Mouse (Mus musculus): ENCODE results near the gene Cabp1. TPM values are rescaled to one million over a fixed set of nuclear protein-coding genes. Genes with fewer than 3 reads are reported as not detected.

Gene Cabp1
- polyA plus RNA-seq, 1 experiment = not detected

GRCm38 (mm10) chr5:115156933-115157589 lies 37.1 kb downstream of the Cabp1 start:
- Histone ChIP-seq H3K4me1 (ENCODE audit: control insufficient read depth, insufficient read depth, low read length) (peaks cover 10% of the 10 kb centered on the region), H3K4me3 (replicated peaks; ENCODE audit: control insufficient read depth, low read depth, low read length) (peak overlapping the region; percentile 71), H3K27ac (ENCODE audit: control insufficient read depth, insufficient read depth, low read depth, low read length, poor library complexity) (peak overlapping the region; percentile 17)
- WGBS = under 1% methylated on average over 26 of the region's 26 CpGs
- TF ChIP-seq POLR2A (IDR thresholded peaks at IDR 0.05; ENCODE audit: borderline replicate concordance, control insufficient read depth, low read depth, low read length) = no peak
- TF ChIP-seq CTCF (IDR thresholded peaks at IDR 0.05; ENCODE audit: control insufficient read depth, insufficient read depth, low read length) = no peak

- H3K4me3 ChIP-seq (replicated peaks; ENCODE audit: control insufficient read depth, low read depth, low read length) = peak overlapping the region; percentile 40
- no peak for TF ChIP-seq POLR2A (IDR thresholded peaks at IDR 0.05; ENCODE audit: borderline replicate concordance, control insufficient read depth, low read depth, low read length)
- TF ChIP-seq CTCF (IDR thresholded peaks at IDR 0.05; ENCODE audit: control insufficient read depth, insufficient read depth, low read length) = no peak
- WGBS = 4% methylated on average over 7 of the region's 7 CpGs
- peaks cover 12% of the 10 kb centered on the region for H3K4me1 ChIP-seq (ENCODE audit: control insufficient read depth, insufficient read depth, low read length)
- peak overlapping the region; percentile 43; the same call in 1 of the 2 replicates for H3K27ac ChIP-seq (ENCODE audit: control insufficient read depth, insufficient read depth, low read depth, low read length, poor library complexity)
Measured at GRCm38 (mm10) chr5:115156401-115156800, 37.8 kb downstream of the Cabp1 start.

- peaks cover 12% of the 10 kb centered on the region for H3K4me1 ChIP-seq (ENCODE audit: control insufficient read depth, insufficient read depth, low read length)
- H3K4me3 ChIP-seq (replicated peaks; ENCODE audit: control insufficient read depth, low read depth, low read length) = peak overlapping the region; percentile 60
- no peak for TF ChIP-seq POLR2A (IDR thresholded peaks at IDR 0.05; ENCODE audit: borderline replicate concordance, control insufficient read depth, low read depth, low read length)
- TF ChIP-seq CTCF (IDR thresholded peaks at IDR 0.05; ENCODE audit: control insufficient read depth, insufficient read depth, low read length) = no peak
- WGBS = 3% methylated on average over 5 of the region's 5 CpGs
- H3K27ac ChIP-seq (ENCODE audit: control insufficient read depth, insufficient read depth, low read depth, low read length, poor library complexity) = peak overlapping the region; percentile 90; the same call in 1 of the 2 replicates
Measured at GRCm38 (mm10) chr5:115155831-115156230, 38.4 kb downstream of the Cabp1 start.

GRCm38 (mm10) chr5:115155156-115155631 lies 39.0 kb downstream of the Cabp1 start:
- peak overlapping the region; percentile 60 for H3K4me3 ChIP-seq (replicated peaks; ENCODE audit: control insufficient read depth, low read depth, low read length)
- H3K4me1 ChIP-seq (ENCODE audit: control insufficient read depth, insufficient read depth, low read length) = peaks cover 13% of the 10 kb centered on the region
- 4% methylated on average over 13 of the region's 13 CpGs for WGBS
- no peak for TF ChIP-seq POLR2A (IDR thresholded peaks at IDR 0.05; ENCODE audit: borderline replicate concordance, control insufficient read depth, low read depth, low read length)
- no peak for TF ChIP-seq CTCF (IDR thresholded peaks at IDR 0.05; ENCODE audit: control insufficient read depth, insufficient read depth, low read length)
- peak overlapping the region; percentile 90 for H3K27ac ChIP-seq (ENCODE audit: control insufficient read depth, insufficient read depth, low read depth, low read length, poor library complexity)

GRCm38 (mm10) chr5:115152132-115152956 lies 41.8 kb downstream of the Cabp1 start:
- Histone ChIP-seq H3K27ac (ENCODE audit: control insufficient read depth, insufficient read depth, low read depth, low read length, poor library complexity) (peak overlapping the region; percentile 16; the same call in 1 of the 2 replicates), H3K4me1 (ENCODE audit: control insufficient read depth, insufficient read depth, low read length) (peaks cover 13% of the 10 kb centered on the region), H3K4me3 (replicated peaks; ENCODE audit: control insufficient read depth, low read depth, low read length) (no peak overlapping the region)
- 36% methylated on average over 8 of the region's 8 CpGs for WGBS
- TF ChIP-seq CTCF (IDR thresholded peaks at IDR 0.05; ENCODE audit: control insufficient read depth, insufficient read depth, low read length) (no peak), POLR2A (IDR thresholded peaks at IDR 0.05; ENCODE audit: borderline replicate concordance, control insufficient read depth, low read depth, low read length) (no peak)

GRCm38 (mm10) chr5:115151457-115151856 lies 42.7 kb downstream of the Cabp1 start:
- peaks cover 12% of the 10 kb centered on the region for H3K4me1 ChIP-seq (ENCODE audit: control insufficient read depth, insufficient read depth, low read length)
- H3K4me3 ChIP-seq (replicated peaks; ENCODE audit: control insufficient read depth, low read depth, low read length) = no peak overlapping the region
- 47% methylated on average over 13 of the region's 13 CpGs for WGBS
- peak overlapping the region; percentile 78 for H3K27ac ChIP-seq (ENCODE audit: control insufficient read depth, insufficient read depth, low read depth, low read length, poor library complexity)
- TF ChIP-seq CTCF (IDR thresholded peaks at IDR 0.05; ENCODE audit: control insufficient read depth, insufficient read depth, low read length) (no peak), POLR2A (IDR thresholded peaks at IDR 0.05; ENCODE audit: borderline replicate concordance, control insufficient read depth, low read depth, low read length) (no peak)

- Histone ChIP-seq H3K4me3 (replicated peaks; ENCODE audit: control insufficient read depth, low read depth, low read length) (no peak overlapping the region), H3K27ac (ENCODE audit: control insufficient read depth, insufficient read depth, low read depth, low read length, poor library complexity) (peak overlapping the region; percentile 22; the same call in 1 of the 2 replicates), H3K4me1 (ENCODE audit: control insufficient read depth, insufficient read depth, low read length) (peaks cover 12% of the 10 kb centered on the region)
- 65% methylated on average over 5 of the region's 5 CpGs for WGBS
- TF ChIP-seq CTCF (IDR thresholded peaks at IDR 0.05; ENCODE audit: control insufficient read depth, insufficient read depth, low read length) (no peak), POLR2A (IDR thresholded peaks at IDR 0.05; ENCODE audit: borderline replicate concordance, control insufficient read depth, low read depth, low read length) (no peak)
Measured at GRCm38 (mm10) chr5:115150991-115151390, 43.2 kb downstream of the Cabp1 start.
